Mouse (Mus musculus) lung, adult 18-20 months (tissue): ENCODE data around the gene Polr3g.
"Not testable (repeated sequence)": the region's sequence is repeated elsewhere in the genome, so short reads cannot be mapped to it uniquely, and the experiment has no call there.

Source experiments
- DNase-seq, 2 experiments: peaks; one replicate each; pipeline ENCODE4 v3.0.0; 2022; ENCODE audit warnings: mixed read lengths in 2 of 2

Polr3g gene

DNA sequence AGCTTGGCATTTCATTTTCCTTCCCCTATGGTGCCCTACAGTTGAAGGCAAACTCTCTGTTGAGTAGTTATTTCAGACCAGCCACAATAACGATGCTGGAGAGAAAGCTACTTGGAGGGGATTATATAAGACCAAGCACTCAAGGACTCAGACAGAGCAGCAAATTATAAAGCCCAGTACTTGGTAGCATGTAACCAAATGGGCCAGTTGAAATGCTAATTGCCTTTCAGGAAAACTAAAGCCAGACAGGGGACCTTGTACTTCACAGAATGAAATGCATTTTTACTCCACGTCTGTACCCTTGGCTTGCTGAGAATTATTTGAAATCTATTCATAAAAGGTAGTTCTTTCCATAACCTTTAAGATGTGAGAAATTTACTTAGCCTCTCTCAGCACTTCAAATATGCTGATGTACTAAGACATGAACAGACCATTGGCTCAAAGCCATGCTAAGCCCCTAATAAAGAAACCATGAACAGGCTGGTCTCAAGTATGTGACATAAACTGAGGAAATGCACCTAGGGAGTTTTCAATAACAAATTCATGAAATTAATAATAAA is 82.1 kb downstream of the Polr3g start:
- DNase-seq = no peak

DNA sequence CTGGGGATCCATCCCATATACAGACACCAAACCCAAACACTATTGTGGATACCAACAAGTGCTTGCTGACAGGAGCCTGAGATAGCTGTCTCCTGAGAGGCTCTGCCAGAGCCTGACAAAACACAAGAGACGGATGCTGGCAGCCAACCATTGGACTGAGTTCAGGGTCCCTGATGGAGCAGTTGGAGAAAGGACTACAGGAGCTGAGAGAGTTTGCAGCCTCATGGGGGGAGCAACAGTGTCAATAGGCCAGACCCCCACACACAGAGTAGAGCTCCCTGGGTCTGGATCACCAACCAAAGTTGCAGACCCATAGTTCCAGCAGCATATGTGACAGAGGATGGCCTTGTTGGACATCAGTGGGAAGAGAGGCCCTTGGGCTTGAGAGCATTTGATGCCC is 83.0 kb downstream of the Polr3g start:
- not testable (repeated sequence) for DNase-seq
